Mouse (Mus musculus) cerebellum, postnatal 10 days (tissue): ENCODE results near the gene Cul9.
"Not testable (repeated sequence)": the region's sequence is repeated elsewhere in the genome, so short reads cannot be mapped to it uniquely, and the experiment has no call there.

ENCODE experiments used
- DNase-seq, 2 experiments: peaks; one replicate each; pipeline ENCODE4 v3.0.0; 2021; ENCODE audit warnings: mixed read lengths in 2 of 2

Gene Cul9

DNA sequence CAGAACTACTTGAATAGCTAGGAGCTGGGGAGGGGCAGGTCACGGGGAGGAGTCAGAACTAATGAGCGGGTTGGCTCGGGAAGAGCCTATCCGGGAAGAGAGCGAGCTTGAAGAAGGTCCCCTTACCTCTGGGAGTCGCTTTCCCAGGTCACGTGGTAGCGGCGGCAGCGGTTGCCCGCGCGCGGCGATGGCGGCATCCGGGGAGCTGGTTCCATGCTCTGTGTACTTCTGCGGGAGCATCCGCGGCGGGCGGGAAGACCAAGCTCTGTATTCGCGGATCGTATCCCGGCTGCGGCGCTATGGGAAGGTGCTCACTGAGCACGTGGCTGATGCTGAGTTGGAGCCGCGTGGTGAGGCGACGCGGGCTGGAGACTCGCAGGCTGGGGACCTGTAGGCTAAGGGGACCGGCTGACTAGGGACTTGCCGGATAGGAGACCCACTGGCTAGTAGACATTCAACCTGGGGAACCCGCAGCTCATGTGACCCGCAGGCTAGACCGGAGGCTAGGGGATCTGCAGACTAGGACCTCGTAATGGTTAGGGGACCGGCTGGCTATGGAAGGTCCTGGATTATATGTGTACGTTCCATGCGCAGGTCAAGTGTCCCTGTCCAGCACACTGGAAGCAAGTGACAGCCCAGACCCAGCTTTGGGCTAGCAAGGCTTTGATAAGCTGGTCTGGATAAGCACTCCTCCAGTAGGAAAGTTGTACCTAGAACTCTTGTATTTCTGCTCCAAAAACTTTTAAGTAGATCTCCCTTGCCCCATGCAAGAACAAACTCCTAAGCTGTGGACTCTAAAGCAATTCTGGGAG is 49.4 kb downstream of the Cul9 start, which contains the start of gene Dnph1:
Dnph1 (plus strand) TSS at position 89 of the 812 bp plus-strand sequence.
- peak; percentile 90 to 93 for DNase-seq

DNA sequence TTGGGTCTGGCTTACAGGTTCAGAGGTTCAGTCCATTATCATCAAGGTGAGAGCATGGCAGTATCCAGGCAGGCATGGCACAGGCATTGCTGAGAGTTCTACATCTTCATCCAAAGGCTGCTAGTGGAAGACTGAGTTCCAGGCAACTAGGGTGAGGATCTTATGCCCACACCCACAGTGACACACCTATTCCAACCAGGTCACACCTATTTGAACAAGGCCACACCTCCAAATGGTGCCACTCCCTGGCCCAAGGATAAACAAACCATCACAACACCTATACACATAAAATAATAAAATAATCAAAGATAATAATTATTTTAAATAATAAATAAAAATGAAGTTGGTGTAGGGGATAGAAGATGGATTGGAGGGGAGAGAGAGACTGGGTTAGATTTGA is 50.1 kb downstream of the Cul9 start:
- not testable (repeated sequence) for DNase-seq

DNA sequence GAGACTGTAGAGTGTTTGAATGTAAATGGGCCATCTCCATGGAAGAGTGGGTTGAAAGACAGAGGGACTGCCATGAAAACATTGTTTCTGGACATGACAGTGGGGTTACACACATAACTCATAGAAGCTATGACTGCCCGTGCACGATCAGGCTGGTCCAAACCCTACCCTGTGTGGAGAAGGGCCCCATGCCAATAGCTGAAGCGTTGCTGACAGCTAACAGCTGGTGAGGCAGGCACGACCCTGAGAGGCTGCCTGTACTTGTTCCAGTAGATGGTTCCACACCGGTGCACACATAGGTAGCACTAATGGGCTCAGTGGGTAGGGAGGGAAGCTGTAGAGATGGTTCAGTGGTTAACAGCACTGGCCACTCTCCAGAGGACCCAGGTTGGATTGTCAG is 50.7 kb downstream of the Cul9 start:
- DNase-seq, result peak; percentile 51 to 64

DNA sequence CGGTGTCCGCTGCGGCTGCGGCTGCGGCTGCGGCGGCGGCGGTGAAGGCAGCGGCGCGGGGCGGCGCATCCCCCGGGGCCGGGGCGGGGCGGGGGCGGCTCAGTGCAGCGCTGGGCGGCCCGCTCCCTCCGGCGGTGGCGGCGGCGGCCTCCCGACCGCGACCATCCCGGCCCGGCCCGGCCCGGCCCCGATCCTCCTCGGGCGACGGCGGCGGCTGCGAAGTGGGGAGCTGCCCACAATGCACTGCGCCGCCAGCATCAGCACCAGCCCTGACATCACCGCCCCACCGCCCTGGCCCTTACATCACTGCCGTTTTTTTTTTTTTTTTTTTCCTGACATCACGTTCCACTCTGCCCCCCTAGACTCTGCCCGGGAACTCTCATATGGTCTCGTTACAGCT is 58.8 kb downstream of the Cul9 start, which contains the start of gene Ttbk1:
Ttbk1 (minus strand) TSS at position 245 of the 400 bp plus-strand sequence.
- DNase-seq, result peak; percentile 82 to 87

DNA sequence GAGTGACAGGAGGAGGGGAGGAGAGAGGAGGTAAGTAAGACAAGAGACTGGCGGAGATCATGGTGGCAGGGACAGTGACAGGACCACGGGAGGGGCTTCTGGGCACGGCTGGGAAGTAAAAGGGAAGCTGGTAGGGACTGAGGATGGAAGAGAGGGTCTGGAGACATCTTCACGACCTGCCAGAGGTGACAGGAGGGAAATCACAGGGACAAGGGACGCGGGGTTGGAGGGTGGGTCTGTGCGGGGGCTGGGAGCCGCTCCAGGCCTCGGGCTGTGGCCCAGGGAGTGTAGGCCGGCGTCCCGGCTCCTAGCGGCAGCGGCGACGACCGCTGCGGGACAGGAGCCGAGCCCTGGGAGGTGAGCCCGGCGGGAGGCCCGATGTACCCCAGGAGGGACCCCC is 59.2 kb downstream of the Cul9 start:
- DNase-seq, result peak; percentile 50 to 62

DNA sequence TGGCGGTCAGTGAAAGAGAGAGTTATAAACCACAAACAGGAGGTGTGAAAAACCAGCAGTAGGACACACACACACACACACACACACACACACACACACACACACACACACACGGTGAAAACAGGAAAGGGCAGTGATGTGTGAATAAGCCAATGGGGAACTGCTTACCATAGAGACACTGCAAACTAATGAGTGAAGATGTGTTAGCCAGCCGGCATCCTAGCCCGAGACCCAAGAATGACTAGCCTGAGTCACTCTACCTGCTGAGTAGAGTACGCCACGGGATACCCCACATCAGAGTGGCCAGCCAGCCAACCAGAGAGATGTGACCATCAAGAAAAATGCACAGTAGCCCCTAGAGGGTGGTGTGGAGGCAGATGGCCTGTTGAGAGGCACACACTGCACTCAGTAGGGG is 61.7 kb downstream of the Cul9 start:
- peak; percentile 52 to 61 for DNase-seq

DNA sequence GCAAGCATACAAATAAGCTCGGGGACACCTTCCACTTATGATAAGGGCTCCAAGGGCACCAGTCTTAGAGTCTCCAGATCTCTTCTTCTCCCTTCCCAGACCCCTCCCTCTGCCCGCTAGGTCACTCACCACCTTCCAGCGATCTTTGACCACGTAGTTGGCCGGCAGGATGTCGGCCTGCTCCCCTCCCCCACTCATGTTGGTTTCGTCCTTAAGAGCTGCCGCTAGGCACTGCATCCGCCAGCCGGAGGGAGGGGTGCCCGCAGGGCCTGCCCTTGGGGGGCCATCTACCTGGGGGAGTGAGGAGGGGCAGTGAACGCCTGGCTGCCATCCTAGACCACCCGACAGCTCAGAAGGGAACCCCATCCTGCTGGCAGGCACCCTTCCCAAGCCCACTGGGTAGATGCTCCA is 62.2 kb downstream of the Cul9 start:
- peak; percentile 67 to 69 for DNase-seq

DNA sequence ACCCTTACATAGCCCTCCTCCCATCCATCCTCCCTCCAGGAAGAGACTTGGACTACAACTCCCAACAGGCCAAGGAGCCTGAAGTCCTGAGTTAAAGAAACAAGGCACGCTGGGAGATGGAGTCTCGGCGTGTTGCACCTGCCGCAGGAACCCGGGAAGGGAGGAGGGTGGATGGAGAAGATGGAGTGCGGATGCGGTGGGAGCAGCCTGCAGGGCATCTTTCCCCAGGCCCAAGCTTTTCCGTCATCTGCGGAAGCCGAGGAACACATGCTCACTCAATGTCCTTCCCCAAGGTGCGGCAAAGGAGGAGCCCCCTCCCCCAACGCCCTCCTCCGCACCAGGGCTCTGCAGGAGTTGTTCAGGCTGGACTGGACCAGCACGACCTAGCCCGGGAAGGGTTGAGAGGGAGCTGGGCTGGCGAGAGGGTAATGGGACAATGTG is 62.6 kb downstream of the Cul9 start:
- peak; percentile 74 to 78 for DNase-seq

DNA sequence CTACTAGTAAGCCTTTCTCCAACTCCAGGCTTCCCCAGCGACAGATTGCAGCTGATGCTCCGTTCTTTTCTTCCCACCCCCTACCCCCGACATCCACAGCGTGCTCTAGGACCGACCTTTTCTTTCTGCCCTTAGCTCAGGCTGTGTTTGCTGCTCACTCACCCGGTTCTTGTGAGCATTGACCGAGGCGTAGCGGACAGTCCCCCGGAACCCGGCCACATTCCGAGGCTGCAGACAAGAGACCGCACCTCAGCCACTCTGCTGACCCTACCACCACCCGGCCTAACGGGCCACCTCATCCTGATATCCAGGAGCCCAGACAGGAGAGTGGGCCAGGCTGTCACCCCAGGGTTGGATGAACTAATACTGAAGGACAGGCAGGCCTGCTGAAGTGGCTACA is 68.9 kb downstream of the Cul9 start:
- DNase-seq, result no peak

DNA sequence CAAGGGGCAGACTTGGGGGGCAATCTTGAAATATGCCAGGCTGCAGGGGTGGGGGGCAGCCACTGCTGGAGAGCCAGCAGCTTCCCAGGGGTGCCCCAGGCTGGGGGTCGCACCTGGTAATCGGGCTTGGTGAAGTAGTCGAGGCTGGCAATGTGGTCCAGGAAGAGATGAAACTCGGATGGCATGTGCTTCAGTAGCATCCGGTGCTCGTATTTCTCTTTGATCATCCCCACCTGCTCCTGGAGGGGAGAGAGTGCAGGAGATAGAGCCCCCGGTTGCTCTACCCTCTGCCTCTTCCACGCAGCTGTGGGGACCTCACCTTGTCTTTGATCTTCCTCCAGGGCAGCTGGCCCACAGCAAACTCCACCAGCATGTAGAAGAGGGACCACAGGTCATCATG is 69.6 kb downstream of the Cul9 start:
- DNase-seq, result no peak

DNA sequence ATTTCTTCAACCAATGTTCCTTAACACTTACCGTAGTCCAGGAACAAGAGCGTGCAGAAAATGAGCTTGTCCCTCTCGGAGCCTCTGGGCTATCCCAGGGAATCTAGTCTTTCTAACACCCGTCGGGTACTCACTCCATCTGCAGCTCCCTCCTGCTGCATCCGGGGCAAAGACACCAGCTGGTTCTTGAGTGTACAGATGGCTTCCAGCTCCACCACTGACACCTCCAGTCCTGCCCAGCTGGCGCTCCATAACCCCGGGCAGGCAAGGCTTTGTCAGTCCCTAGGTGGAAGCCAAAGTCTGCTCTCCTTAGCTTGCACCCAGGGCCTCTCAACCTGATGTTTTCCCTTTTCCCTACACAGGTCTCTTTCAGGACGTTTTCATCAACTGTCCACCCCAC is 78.4 kb downstream of the Cul9 start:
- peak in 1 of 2 experiments; percentile 64 for DNase-seq

DNA sequence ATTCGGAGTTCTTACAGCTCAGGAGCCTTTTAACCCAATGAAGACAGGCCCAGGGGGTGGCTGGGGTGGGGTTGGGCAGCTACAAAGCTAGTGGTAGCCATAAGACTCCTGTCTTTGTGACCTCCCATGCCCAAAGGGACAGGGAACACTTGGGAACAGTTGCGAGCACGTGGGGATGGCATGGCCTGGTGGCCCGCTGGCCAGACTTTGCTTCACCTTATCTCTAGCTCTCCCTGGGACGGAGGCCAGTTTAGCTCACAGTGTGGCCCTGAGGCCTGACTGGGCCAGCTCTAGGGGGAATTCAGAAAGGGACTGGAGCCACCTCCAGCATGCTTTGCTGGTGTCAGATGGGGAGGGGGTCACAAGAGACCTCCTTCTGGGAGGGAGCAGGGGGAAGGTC is 84.0 kb downstream of the Cul9 start:
- no peak for DNase-seq

DNA sequence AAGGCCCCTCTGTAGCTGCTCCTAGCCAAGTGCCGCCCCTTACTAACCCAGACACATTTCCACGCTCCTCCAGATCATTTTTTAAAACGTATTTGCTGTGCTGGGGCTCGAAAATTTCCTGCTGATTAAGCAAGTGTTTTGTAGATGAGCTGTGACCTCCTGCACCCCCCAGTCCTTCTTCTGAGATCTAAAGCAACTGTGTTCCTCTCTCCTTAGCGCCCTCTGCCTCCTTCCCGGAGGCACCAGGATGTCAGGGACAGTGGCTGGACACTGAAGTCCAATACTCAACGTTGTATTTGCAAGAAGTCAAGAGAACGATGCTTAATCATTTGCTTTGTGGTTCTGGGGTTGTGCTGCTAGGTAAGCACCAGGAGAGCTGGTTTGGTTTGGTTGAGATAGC is 84.8 kb downstream of the Cul9 start:
- DNase-seq, result no peak

DNA sequence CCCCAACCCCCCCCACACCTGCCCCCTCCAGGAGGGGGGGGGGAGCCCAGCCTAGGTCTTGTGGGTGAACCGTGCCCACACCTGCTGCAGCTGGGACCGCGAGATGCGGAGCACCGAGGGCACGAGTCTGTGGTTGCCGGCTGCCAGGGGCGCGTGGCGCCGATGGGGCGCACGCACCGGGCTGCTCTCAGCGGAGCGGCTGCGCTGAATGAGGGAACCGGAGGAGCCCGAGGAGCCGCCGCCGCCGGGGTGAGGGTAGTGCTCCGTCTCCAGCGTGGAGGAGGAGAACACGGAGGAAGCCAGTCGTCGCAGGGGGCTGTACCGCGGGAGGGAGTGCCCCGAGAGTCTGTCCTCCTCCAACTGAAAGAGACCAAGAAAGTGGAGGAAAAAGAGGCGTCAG is 85.5 kb downstream of the Cul9 start:
- DNase-seq, result no peak

DNA sequence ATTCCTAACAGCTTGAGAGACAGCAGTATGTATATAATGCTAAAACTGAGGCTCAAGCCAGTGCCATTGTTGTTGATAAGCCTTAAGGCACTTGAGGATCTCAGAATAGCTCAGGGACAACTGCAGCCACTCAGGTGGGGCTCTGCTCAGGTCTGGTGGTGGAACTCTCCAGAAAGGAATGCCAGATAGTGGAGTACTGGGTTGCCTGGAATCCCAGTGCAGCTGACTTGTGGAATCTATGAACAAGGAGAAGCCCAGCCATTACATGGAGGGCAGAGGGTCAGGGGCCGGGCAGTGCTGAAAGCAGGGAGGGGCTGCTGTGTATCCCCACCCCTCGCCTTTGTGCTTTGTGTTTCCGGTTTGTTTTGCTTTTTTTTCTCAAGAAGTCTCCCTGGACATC is 87.7 kb downstream of the Cul9 start:
- no peak for DNase-seq

DNA sequence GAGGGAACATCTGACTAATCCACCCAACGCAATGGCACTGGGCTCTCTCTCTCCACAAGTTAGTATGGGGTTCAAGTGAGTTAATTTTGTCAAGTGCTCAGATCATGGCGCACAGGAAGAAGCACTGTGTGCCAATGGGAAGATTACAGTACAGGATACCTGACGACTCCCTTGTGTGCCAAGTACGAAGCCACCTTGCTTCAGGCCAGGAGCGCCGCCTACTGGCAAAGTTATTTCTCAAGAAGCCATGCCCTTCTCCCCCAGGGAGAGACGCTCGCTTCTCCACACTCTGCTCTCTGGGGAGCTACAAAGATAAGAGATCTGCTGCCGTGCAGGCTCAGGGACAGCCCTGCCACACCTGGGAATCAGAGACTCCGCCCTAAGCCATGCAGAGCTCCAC is 88.4 kb downstream of the Cul9 start:
- DNase-seq, result peak; percentile 63 to 71

DNA sequence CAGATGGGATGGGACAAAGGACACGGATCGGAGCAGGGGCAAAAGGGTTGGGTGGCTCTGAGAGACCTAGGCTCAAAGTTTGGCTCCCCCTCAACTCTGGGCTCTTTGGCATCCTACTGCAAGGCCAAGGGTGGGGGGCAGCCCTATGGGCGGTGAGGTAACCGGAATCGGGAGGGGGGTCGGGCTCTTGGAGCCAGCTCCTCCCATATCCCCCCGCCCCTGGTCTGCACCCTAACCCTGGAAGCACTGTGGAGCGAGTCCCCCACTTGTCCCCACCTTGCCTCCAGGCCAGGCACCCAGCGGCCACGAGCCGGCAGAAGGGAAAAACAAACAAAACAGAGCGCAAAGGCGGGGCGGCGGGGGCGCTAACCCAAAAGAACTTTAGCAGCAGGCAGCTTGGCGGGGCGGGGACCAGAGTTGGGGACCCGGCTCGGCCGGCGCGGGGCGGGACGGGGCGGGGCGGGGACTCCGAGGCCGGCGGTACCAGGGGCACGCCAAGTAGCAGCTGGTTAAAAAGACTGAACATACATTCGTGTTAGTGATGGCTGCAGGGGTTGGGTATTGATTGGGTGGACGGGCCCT is 91.0 kb downstream of the Cul9 start:
- peak; percentile 66 to 67 for DNase-seq

DNA sequence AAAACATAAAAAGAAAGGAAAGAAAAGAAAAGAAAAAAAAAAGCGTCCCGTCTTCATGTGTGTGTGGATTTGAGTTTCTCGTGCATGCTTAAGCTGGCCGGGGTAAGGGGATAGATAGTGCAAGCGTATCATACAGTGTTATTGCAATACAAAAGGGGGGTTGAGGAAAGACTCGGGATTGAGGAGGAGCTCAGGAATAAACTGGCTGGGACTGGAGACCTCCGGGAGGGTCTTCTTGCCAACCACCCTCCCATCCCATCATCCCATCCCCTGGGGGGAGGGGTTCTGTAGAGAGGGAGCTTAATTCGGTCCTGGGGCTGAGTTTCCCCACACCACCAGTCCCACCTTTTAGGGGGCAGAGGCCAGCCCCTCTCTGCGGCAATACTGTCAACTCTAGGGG is 91.6 kb downstream of the Cul9 start:
- peak in 1 of 2 experiments; percentile 53 for DNase-seq

DNA sequence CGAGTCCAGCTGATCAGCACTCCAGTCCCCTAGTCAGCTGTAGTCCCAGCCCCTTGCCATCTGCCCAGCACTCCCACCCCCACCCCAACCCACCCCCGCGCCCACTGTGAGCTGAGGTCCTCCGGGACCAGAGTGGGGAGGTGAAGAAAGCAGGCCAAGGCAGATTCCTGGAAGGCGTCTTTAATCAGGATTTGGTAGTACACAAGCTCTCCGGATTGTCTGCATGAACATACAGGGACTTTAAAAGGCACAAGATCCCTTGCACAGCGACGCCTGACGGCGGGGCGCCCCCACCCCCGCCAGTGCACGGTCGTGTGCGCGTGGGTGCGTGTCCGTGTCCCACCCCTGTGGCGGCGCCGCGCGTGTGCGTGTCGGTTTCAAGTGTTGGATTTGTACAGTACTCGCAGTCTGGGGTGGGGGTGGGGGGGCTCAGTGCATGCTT is 92.2 kb downstream of the Cul9 start:
- peak in 1 of 2 experiments; percentile 51 for DNase-seq

DNA sequence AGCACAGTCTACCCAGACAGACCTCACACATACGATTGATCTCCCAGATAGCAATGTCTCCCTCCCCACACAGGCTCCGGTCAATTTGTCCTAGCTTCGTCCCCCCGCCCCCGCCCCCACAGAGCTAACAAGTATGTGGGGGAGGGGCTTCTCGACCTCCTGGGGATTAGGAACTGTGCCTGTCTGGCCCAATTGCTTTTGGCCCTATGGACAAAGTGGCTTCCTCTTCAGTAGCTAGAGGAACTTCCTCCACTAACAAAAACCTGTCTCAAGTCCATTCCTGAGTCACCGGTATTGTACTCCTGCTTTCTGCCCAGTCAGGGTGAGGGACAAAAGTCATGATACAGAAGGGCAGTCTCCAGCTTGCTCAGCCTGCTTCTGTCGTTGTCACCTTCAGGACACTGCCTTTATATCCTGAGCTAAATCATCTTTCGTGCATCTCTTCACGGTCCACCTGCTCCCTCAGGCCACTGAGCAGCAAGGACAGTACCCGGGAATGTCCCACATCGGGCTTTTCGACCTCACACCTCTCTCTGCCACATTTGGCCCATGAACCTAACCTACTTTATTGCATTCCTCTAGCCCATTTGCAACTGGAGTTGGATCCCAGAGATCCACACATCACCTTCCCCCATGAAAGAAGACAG is 92.8 kb downstream of the Cul9 start:
- DNase-seq, result no peak

DNA sequence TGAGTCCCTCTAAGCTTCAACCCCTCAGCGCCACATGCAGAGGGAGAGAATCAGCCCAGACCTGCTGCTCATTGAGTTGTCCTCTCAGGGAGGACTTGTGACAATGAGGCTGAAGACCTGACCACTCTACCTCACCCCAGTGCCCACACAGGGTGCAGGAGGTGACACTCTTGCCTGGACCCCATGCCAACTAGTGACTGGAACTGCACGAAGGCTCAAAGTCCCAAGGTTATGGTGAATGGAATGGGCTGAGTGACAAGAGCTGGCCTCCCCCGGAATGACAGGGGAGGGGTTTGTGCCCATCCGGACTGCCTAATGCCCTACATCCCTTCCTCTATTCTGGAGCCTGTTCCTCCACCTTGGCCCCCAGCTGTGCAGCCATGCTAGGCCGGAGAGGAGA is 93.5 kb downstream of the Cul9 start:
- no peak for DNase-seq
